Mouse (Mus musculus) forebrain, embryonic 13.5 days (tissue): Measurements from ENCODE around the gene Ccdc137. TPM values are rescaled to one million over a fixed set of nuclear protein-coding genes. Genes with fewer than 3 reads are reported as not detected.
A peak's percentile ranks its signal among the peaks of the same experiment; 100 is the strongest.
"Not testable (repeated sequence)": the region's sequence is repeated elsewhere in the genome, so short reads cannot be mapped to it uniquely, and the experiment has no call there.

Experiments
- ATAC-seq: fragments of 200-750 bp; cut with Nextera tagmentation; 2 replicates; pipeline ENCODE4 v1.8.0; 2017
- H3K27ac ChIP-seq: fragments of 300-500 bp; sonication (generic); 2 replicates; pipeline ENCODE4 v1.5.1; 2015; ENCODE audit warnings: inconsistent platforms, mild to moderate bottlenecking, moderate library complexity
- H3K27me3 ChIP-seq: fragments of 300-500 bp; sonication (generic); 2 replicates; pipeline ENCODE4 v1.6.1; 2015; ENCODE audit warnings: mild to moderate bottlenecking, inconsistent platforms
- H3K36me3 ChIP-seq: fragments of 300-500 bp; sonication (generic); 2 replicates; pipeline ENCODE4 v1.6.1; 2015; ENCODE audit warnings: mild to moderate bottlenecking, inconsistent platforms; ENCODE audit not compliant: poor library complexity, severe bottlenecking
- H3K4me1 ChIP-seq: fragments of 300-500 bp; sonication (generic); 2 replicates; pipeline ENCODE4 v1.6.1; 2015; ENCODE audit warnings: inconsistent platforms
- H3K4me2 ChIP-seq: fragments of 300-500 bp; sonication (generic); 2 replicates; pipeline ENCODE4 v1.6.1; 2015; ENCODE audit warnings: inconsistent platforms, mild to moderate bottlenecking, moderate library complexity
- H3K4me3 ChIP-seq: fragments of 300-500 bp; sonication (generic); 2 replicates; pipeline ENCODE4 v1.5.1; 2015; ENCODE audit warnings: mild to moderate bottlenecking, inconsistent platforms
- H3K9ac ChIP-seq: fragments of 300-500 bp; sonication (generic); 2 replicates; pipeline ENCODE4 v1.6.1; 2015; ENCODE audit warnings: mild to moderate bottlenecking, inconsistent platforms
- H3K9me3 ChIP-seq: fragments of 300-500 bp; sonication (generic); replicated peaks from 2 replicates; pipeline ENCODE4 v1.6.1; 2016; ENCODE audit warnings: inconsistent platforms
- WGBS: fragments of 180-500 bp; shearing (Covaris S2); methylation state at CpG from one replicate; pipeline ENCODE4 v1.1.7; 2015; 5-methylcytosine and 5-hydroxymethylcytosine counted together
- polyA plus RNA-seq: library from polyadenylated mRNA; unstranded; fragments of >200 nt; fragmentation: Nextera tagmentation; extraction: Ambion mirVana; gene quantifications from 2 replicates; pipeline ENCODE4 v1.2.1, GENCODE M21; 2015

Ccdc137 gene
- polyA plus RNA-seq: 30.9 and 31.3 TPM in 2 replicates

GRCm38 (mm10) chr11:120457772-120458751 is at the start of gene Ccdc137, which contains the start of gene Oxld1:
TSS of gene Ccdc137 (plus strand) at chr11:120458115.
TSS of gene Oxld1 (minus strand) at chr11:120458068.
- Histone ChIP-seq H3K27me3 (no peaks in the 10 kb centered on the region), H3K4me2 (peak within 1 kb of the TSS; percentile 93), H3K4me3 (peak within 1 kb of the TSS; percentile 90), H3K27ac (peak within 1 kb of the TSS; percentile 62), H3K9me3 (no peaks in the 10 kb centered on the region), H3K4me1 (peaks cover 25% of the 10 kb centered on the region), H3K36me3 (peaks cover 37% of the 10 kb centered on the region), H3K9ac (peak within 1 kb of the TSS; percentile 94)
- WGBS: 5% methylated on average over 62 of the region's 62 CpGs
- ATAC-seq: peak; percentile 94

- not testable (repeated sequence) for H3K4me3 ChIP-seq, ATAC-seq, H3K4me1 ChIP-seq, H3K9ac ChIP-seq, H3K9me3 ChIP-seq, H3K4me2 ChIP-seq, H3K27me3 ChIP-seq, H3K27ac ChIP-seq
- H3K36me3 ChIP-seq: peaks cover 94% of the 10 kb centered on the region
- WGBS: 97% methylated on average over 9 of the region's 10 CpGs
These were observed 44.3 kb upstream of the Ccdc137 start for GRCm38 (mm10) chr11:120413621-120414020.

- Histone ChIP-seq H3K36me3 (peaks cover 93% of the 10 kb centered on the region), H3K4me2 (no peak overlapping the region), H3K9ac (no peak overlapping the region), H3K4me3 (no peak overlapping the region), H3K27ac (no peak overlapping the region), H3K27me3 (no peaks in the 10 kb centered on the region), H3K4me1 (no peaks in the 10 kb centered on the region), H3K9me3 (no peaks in the 10 kb centered on the region)
- 93% methylated on average over 7 of the region's 7 CpGs for WGBS
- ATAC-seq: no peak
These were observed 40.1 kb upstream of the Ccdc137 start for GRCm38 (mm10) chr11:120417852-120418251.

GRCm38 (mm10) chr11:120418592-120418991 is 39.3 kb upstream of the Ccdc137 start:
- H3K4me1 ChIP-seq: no peaks in the 10 kb centered on the region
- H3K4me3 ChIP-seq: no peak overlapping the region
- no peak overlapping the region for H3K27ac ChIP-seq
- ATAC-seq: no peak
- H3K9me3 ChIP-seq: no peaks in the 10 kb centered on the region
- H3K9ac ChIP-seq: no peak overlapping the region
- H3K4me2 ChIP-seq: no peak overlapping the region
- H3K36me3 ChIP-seq: peaks cover 93% of the 10 kb centered on the region
- 83% methylated on average over 1 of the region's 1 CpGs for whole genome bisulfite sequencing
- H3K27me3 ChIP-seq: no peaks in the 10 kb centered on the region

GRCm38 (mm10) chr11:120422651-120423568 is 35.0 kb upstream of the Ccdc137 start:
- 92% methylated on average over 13 of the region's 13 CpGs for WGBS

GRCm38 (mm10) chr11:120423569-120424295 is 34.2 kb upstream of the Ccdc137 start:
- Histone ChIP-seq H3K36me3 (peaks cover 90% of the 10 kb centered on the region), H3K4me3 (no peak overlapping the region), H3K9me3 (no peaks in the 10 kb centered on the region), H3K27me3 (no peaks in the 10 kb centered on the region), H3K27ac (no peak overlapping the region), H3K9ac (no peak overlapping the region), H3K4me2 (no peak overlapping the region), H3K4me1 (no peaks in the 10 kb centered on the region)
- WGBS: 71% methylated on average over 9 of the region's 9 CpGs
- ATAC-seq: peak; percentile 33; the same call in 1 of the 2 replicates

More at GRCm38 (mm10) chr11:120422651-120423568, 35.0 kb upstream of the Ccdc137 start:
- Histone ChIP-seq H3K36me3 (peaks cover 90% of the 10 kb centered on the region), H3K4me1 (no peaks in the 10 kb centered on the region), H3K27me3 (no peaks in the 10 kb centered on the region), H3K4me2 (no peak overlapping the region), H3K27ac (no peak overlapping the region), H3K9me3 (no peaks in the 10 kb centered on the region), H3K9ac (no peak overlapping the region), H3K4me3 (no peak overlapping the region)
- no peak for ATAC-seq

GRCm38 (mm10) chr11:120426727-120427126 is 31.2 kb upstream of the Ccdc137 start:
- peaks cover 83% of the 10 kb centered on the region for H3K36me3 ChIP-seq
- H3K4me3 ChIP-seq: no peak overlapping the region
- no peaks in the 10 kb centered on the region for H3K4me1 ChIP-seq
- H3K9ac ChIP-seq: no peak overlapping the region
- no peak overlapping the region for H3K27ac ChIP-seq
- no peak for ATAC-seq
- H3K27me3 ChIP-seq: no peaks in the 10 kb centered on the region
- no peak overlapping the region for H3K4me2 ChIP-seq
- WGBS: 90% methylated on average over 3 of the region's 3 CpGs
- H3K9me3 ChIP-seq: no peaks in the 10 kb centered on the region

GRCm38 (mm10) chr11:120437152-120437856 is 20.6 kb upstream of the Ccdc137 start, which contains the start of gene Nploc4:
TSS of gene Nploc4 (minus strand) at chr11:120437708.
- peak within 1 kb of the TSS; percentile 91 for H3K4me2 ChIP-seq
- H3K9me3 ChIP-seq: no peaks in the 10 kb centered on the region
- peak within 1 kb of the TSS; percentile 98 for H3K4me3 ChIP-seq
- 0% methylated on average over 71 of the region's 77 CpGs for WGBS
- H3K9ac ChIP-seq: peak within 1 kb of the TSS; percentile 98
- peaks cover 13% of the 10 kb centered on the region for H3K4me1 ChIP-seq
- no peaks in the 10 kb centered on the region for H3K27me3 ChIP-seq
- peak within 1 kb of the TSS; percentile 78 for H3K27ac ChIP-seq
- ATAC-seq: peak; percentile 92
- peaks cover 28% of the 10 kb centered on the region for H3K36me3 ChIP-seq

GRCm38 (mm10) chr11:120437857-120438385 is 20.0 kb upstream of the Ccdc137 start:
- 31% methylated on average over 12 of the region's 12 CpGs for WGBS
- Histone ChIP-seq H3K4me3 (peak overlapping the region; percentile 98), H3K9me3 (no peaks in the 10 kb centered on the region), H3K9ac (peak overlapping the region; percentile 98), H3K36me3 (peaks cover 22% of the 10 kb centered on the region), H3K27me3 (no peaks in the 10 kb centered on the region), H3K4me1 (peaks cover 13% of the 10 kb centered on the region), H3K27ac (no peak overlapping the region), H3K4me2 (peak overlapping the region; percentile 91)
- no peak for ATAC-seq

- ATAC-seq: no peak
- 91% methylated on average over 3 of the region's 3 CpGs for WGBS
- Histone ChIP-seq H3K36me3 (no peaks in the 10 kb centered on the region), H3K27ac (no peak within 1 kb of the TSS), H3K4me2 (no peak within 1 kb of the TSS), H3K4me1 (no peaks in the 10 kb centered on the region), H3K9ac (no peak within 1 kb of the TSS), H3K9me3 (no peaks in the 10 kb centered on the region), H3K27me3 (no peaks in the 10 kb centered on the region), H3K4me3 (no peak within 1 kb of the TSS)
These were observed 15.6 kb upstream of the Ccdc137 start, which contains the start of gene Tspan10 for GRCm38 (mm10) chr11:120442344-120442743. TSS of gene Tspan10 (plus strand) at chr11:120442644.
